Mouse (Mus musculus) kidney, adult 2 months (tissue): ENCODE results near the gene Josd1.

ENCODE experiments used
- CTCF ChIP-seq: fragments of 200-500 bp; conservative IDR thresholded peaks from 2 replicates; pipeline ENCODE4 v1.5.1; 2011; ENCODE audit warnings: low read depth, mild to moderate bottlenecking, control low read depth, low read length, moderate library complexity, mixed read lengths; ENCODE audit not compliant: insufficient read depth, insufficient read length
- POLR2A ChIP-seq: fragments of 200-500 bp; IDR thresholded peaks from one replicate; pipeline ENCODE4 v1.6.1; 2011; ENCODE audit warnings: low read depth, low read length, control low read depth

DNA sequence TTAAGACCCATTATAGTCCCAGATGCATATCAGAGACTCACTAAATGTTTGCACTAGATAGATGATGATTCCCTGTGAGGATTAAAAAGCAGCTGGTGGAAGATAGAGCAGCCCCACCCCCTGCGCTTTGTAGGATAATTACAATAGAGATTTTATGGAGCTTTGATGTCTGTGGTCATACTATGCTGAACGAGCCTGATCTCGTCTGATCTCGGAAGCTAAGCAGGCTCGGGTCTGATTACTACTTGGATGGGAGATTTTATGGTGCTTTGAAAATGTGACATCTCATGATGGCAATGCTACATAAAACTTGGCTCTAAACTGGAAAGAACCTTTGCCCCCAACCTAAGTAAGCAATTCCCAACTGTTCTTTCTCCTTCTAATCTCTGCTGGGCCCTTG, 4.6 kb upstream of the Josd1 start:
- no peak for TF ChIP-seq POLR2A
- no peak for TF ChIP-seq CTCF
